Mouse (Mus musculus) MEL (cell line): ENCODE data around the gene Mylpf. TPM values are rescaled to one million over a fixed set of nuclear protein-coding genes. Genes with fewer than 3 reads are reported as not detected.

Source experiments
- DNase-seq: peaks from one replicate; pipeline ENCODE4 v3.0.0; 2011; ENCODE audit warnings: low read depth, low spot score
- H3K27ac ChIP-seq: 2 replicates; pipeline ENCODE4 v1.5.1; 2012; ENCODE audit warnings: low read depth, mild to moderate bottlenecking, control low read depth, low read length, moderate library complexity; ENCODE audit not compliant: control insufficient read depth
- H3K27me3 ChIP-seq, 2 experiments: fragments of 150-350 bp in 1 of 2; sonication (generic) in 1 of 2; 2 replicates each; pipeline ENCODE4 v1.6.1; 2012; ENCODE audit warnings: low read length in 2 of 2, mild to moderate bottlenecking in 2 of 2, improper control_type of control experiment in 1 of 2, moderate library complexity in 1 of 2; ENCODE audit not compliant: insufficient read depth in 2 of 2, control insufficient read depth in 1 of 2
- H3K36me3 ChIP-seq, 2 experiments: 2 replicates each; pipeline ENCODE4 v1.6.1; 2012 to 2014; ENCODE audit warnings: low read length in 2 of 2, improper control_type of control experiment in 1 of 2, inconsistent platforms in 1 of 2, mild to moderate bottlenecking in 1 of 2; ENCODE audit not compliant: insufficient read depth in 2 of 2, control insufficient read depth in 1 of 2
- H3K4me1 ChIP-seq, 2 experiments: fragments of 150-350 bp in 1 of 2; sonication (generic) in 1 of 2; 2 replicates each; pipeline ENCODE4 v1.6.1; 2012; ENCODE audit warnings: low read length in 2 of 2, improper control_type of control experiment in 1 of 2, mild to moderate bottlenecking in 1 of 2; ENCODE audit not compliant: insufficient read depth in 2 of 2, control insufficient read depth in 1 of 2
- H3K4me3 ChIP-seq, 2 experiments: fragments of 150-350 bp in 1 of 2; sonication (generic) in 1 of 2; 2 replicates each; pipeline ENCODE4 v1.5.1; 2012; ENCODE audit warnings: low read depth in 2 of 2, low read length in 2 of 2, mild to moderate bottlenecking in 2 of 2, moderate library complexity in 2 of 2, control low read depth in 1 of 2, improper control_type of control experiment in 1 of 2; ENCODE audit not compliant: control insufficient read depth in 1 of 2, insufficient read depth in 1 of 2
- H3K79me2 ChIP-seq: 2 replicates; pipeline ENCODE4 v1.6.1; 2012; ENCODE audit warnings: mild to moderate bottlenecking, low read length, moderate library complexity; ENCODE audit not compliant: control insufficient read depth, poor library complexity, insufficient read depth
- H3K9ac ChIP-seq: 2 replicates; pipeline ENCODE4 v1.6.1; 2012; ENCODE audit warnings: low read depth, mild to moderate bottlenecking, control low read depth, low read length, moderate library complexity; ENCODE audit not compliant: control insufficient read depth, poor library complexity, severe bottlenecking
- H3K9me3 ChIP-seq: fragments of 150-350 bp; sonication (generic); replicated peaks from 2 replicates; pipeline ENCODE4 v1.6.1; 2012; ENCODE audit warnings: mild to moderate bottlenecking, low read length, improper control_type of control experiment, moderate library complexity; ENCODE audit not compliant: insufficient read depth
- BHLHE40 ChIP-seq: IDR thresholded peaks from 2 replicates; pipeline ENCODE4 v1.6.1; 2012; ENCODE audit warnings: low read depth, mild to moderate bottlenecking, inconsistent platforms, low read length, improper control_type of control experiment, borderline replicate concordance
- CHD1 ChIP-seq: IDR thresholded peaks from 2 replicates; pipeline ENCODE4 v1.6.1; 2012; ENCODE audit warnings: low read depth, mild to moderate bottlenecking, inconsistent platforms, low read length, improper control_type of control experiment
- CHD2 ChIP-seq: IDR thresholded peaks from 2 replicates; pipeline ENCODE4 v1.6.1; 2011; ENCODE audit warnings: low read length, improper control_type of control experiment
- E2F4 ChIP-seq: IDR thresholded peaks from 2 replicates; pipeline ENCODE4 v1.6.1; 2011; ENCODE audit warnings: low read depth, low read length, improper control_type of control experiment, borderline replicate concordance
- ELF1 ChIP-seq: IDR thresholded peaks from 2 replicates; pipeline ENCODE4 v1.6.1; 2014; ENCODE audit warnings: low read depth, mild to moderate bottlenecking, inconsistent platforms, low read length, improper control_type of control experiment, moderate library complexity
- EP300 ChIP-seq, 2 experiments: IDR thresholded peaks; 2 replicates each; pipeline ENCODE4 v1.6.1; 2011; ENCODE audit warnings: improper control_type of control experiment in 2 of 2, low read length in 2 of 2, low read depth in 1 of 2, mild to moderate bottlenecking in 1 of 2
- GABPA ChIP-seq: IDR thresholded peaks from 2 replicates; pipeline ENCODE4 v1.6.1; 2012; ENCODE audit warnings: low read depth, mild to moderate bottlenecking, inconsistent platforms, low read length, improper control_type of control experiment, moderate library complexity
- JUND ChIP-seq: IDR thresholded peaks from 2 replicates; pipeline ENCODE4 v1.6.1; 2011; ENCODE audit warnings: low read depth, mild to moderate bottlenecking, improper control_type of control experiment, low read length
- KAT2A ChIP-seq: conservative IDR thresholded peaks from 2 replicates; pipeline ENCODE4 v1.6.1; 2012; ENCODE audit warnings: low read depth, low read length, improper control_type of control experiment, inconsistent platforms
- MAFK ChIP-seq: IDR thresholded peaks from 2 replicates; pipeline ENCODE4 v1.6.1; 2011; ENCODE audit warnings: low read depth, mild to moderate bottlenecking, low read length, improper control_type of control experiment, borderline replicate concordance
- MAX ChIP-seq: IDR thresholded peaks from 2 replicates; pipeline ENCODE4 v1.6.1; 2011; ENCODE audit warnings: low read length, improper control_type of control experiment
- MAZ ChIP-seq: IDR thresholded peaks from 2 replicates; pipeline ENCODE4 v1.6.1; 2012; ENCODE audit warnings: low read depth, mild to moderate bottlenecking, inconsistent platforms, low read length, improper control_type of control experiment
- MEF2A ChIP-seq: IDR thresholded peaks from 2 replicates; pipeline ENCODE4 v1.6.1; 2014; ENCODE audit warnings: low read depth, mild to moderate bottlenecking, inconsistent platforms, low read length, improper control_type of control experiment; ENCODE audit not compliant: poor library complexity, insufficient replicate concordance, severe bottlenecking; ENCODE audit errors: extremely low read depth
- MXI1 ChIP-seq: IDR thresholded peaks from 2 replicates; pipeline ENCODE4 v1.6.1; 2011; ENCODE audit warnings: mild to moderate bottlenecking, low read depth, low read length, improper control_type of control experiment
- MYB ChIP-seq: IDR thresholded peaks from 2 replicates; pipeline ENCODE4 v1.6.1; 2011; ENCODE audit warnings: mild to moderate bottlenecking, low read depth, low read length, improper control_type of control experiment
- MYC ChIP-seq: IDR thresholded peaks from 2 replicates; pipeline ENCODE4 v1.6.1; 2011; ENCODE audit warnings: low read depth, mild to moderate bottlenecking, low read length, improper control_type of control experiment, moderate library complexity
- NELFE ChIP-seq: IDR thresholded peaks from 2 replicates; pipeline ENCODE4 v1.6.1; 2011; ENCODE audit warnings: low read depth, low read length, improper control_type of control experiment
- NRF1 ChIP-seq: IDR thresholded peaks from 2 replicates; pipeline ENCODE4 v1.6.1; 2014; ENCODE audit warnings: low read depth, mild to moderate bottlenecking, inconsistent platforms, low read length, improper control_type of control experiment, moderate library complexity; ENCODE audit not compliant: poor library complexity, insufficient read depth, severe bottlenecking
- POLR2A ChIP-seq, 2 experiments: IDR thresholded peaks; 2 replicates each; pipeline ENCODE4 v1.6.1; 2011 to 2012; ENCODE audit warnings: low read length in 2 of 2, mild to moderate bottlenecking in 2 of 2, control low read depth in 1 of 2, improper control_type of control experiment in 1 of 2, low read depth in 1 of 2, moderate library complexity in 1 of 2; ENCODE audit not compliant: control insufficient read depth in 1 of 2, insufficient read depth in 1 of 2, poor library complexity in 1 of 2
- POLR2AphosphoS2 ChIP-seq: IDR thresholded peaks from 2 replicates; pipeline ENCODE4 v1.6.1; 2011; ENCODE audit warnings: low read length, improper control_type of control experiment
- POLR2AphosphoS5 ChIP-seq: IDR thresholded peaks from 2 replicates; pipeline ENCODE4 v1.6.1; 2012; ENCODE audit warnings: low read depth, borderline replicate concordance, mild to moderate bottlenecking, inconsistent platforms, low read length, moderate library complexity, mixed read lengths
- RAD21 ChIP-seq: IDR thresholded peaks from 2 replicates; pipeline ENCODE4 v1.6.1; 2011; ENCODE audit warnings: mild to moderate bottlenecking, low read depth, low read length, improper control_type of control experiment
- RCOR1 ChIP-seq: IDR thresholded peaks from 2 replicates; pipeline ENCODE4 v1.6.1; 2012; ENCODE audit warnings: low read depth, mild to moderate bottlenecking, inconsistent platforms, low read length, improper control_type of control experiment
- SIN3A ChIP-seq: IDR thresholded peaks from 2 replicates; pipeline ENCODE4 v1.6.1; 2012; ENCODE audit warnings: low read length, improper control_type of control experiment, inconsistent platforms
- SMC3 ChIP-seq: IDR thresholded peaks from 2 replicates; pipeline ENCODE4 v1.6.1; 2011; ENCODE audit warnings: low read depth, low read length, improper control_type of control experiment
- TAL1 ChIP-seq: IDR thresholded peaks from 2 replicates; pipeline ENCODE4 v1.6.1; 2012; ENCODE audit warnings: mild to moderate bottlenecking, inconsistent platforms, low read length, moderate library complexity, mixed read lengths
- TCF12 ChIP-seq: IDR thresholded peaks from 2 replicates; pipeline ENCODE4 v1.6.1; 2014; ENCODE audit warnings: low read depth, mild to moderate bottlenecking, inconsistent platforms, low read length, improper control_type of control experiment, moderate library complexity
- USF1 ChIP-seq: IDR thresholded peaks from 2 replicates; pipeline ENCODE4 v1.6.1; 2014; ENCODE audit warnings: low read depth, mild to moderate bottlenecking, inconsistent platforms, low read length, improper control_type of control experiment, moderate library complexity
- USF2 ChIP-seq, 2 experiments: IDR thresholded peaks; 2 replicates each; pipeline ENCODE4 v1.6.1; 2011 to 2012; ENCODE audit warnings: improper control_type of control experiment in 2 of 2, low read length in 2 of 2, borderline replicate concordance in 1 of 2, inconsistent platforms in 1 of 2, low read depth in 1 of 2, mild to moderate bottlenecking in 1 of 2; ENCODE audit not compliant: insufficient read depth in 1 of 2
- ZC3H11A ChIP-seq: IDR thresholded peaks from 2 replicates; pipeline ENCODE4 v1.6.1; 2012; ENCODE audit warnings: low read depth, mild to moderate bottlenecking, inconsistent platforms, low read length, improper control_type of control experiment
- ZKSCAN1 ChIP-seq: IDR thresholded peaks from 2 replicates; pipeline ENCODE4 v1.6.1; 2012; ENCODE audit warnings: low read depth, mild to moderate bottlenecking, inconsistent platforms, low read length, improper control_type of control experiment, moderate library complexity
- ZMIZ1 ChIP-seq: IDR thresholded peaks from 2 replicates; pipeline ENCODE4 v1.6.1; 2012; ENCODE audit warnings: low read depth, mild to moderate bottlenecking, inconsistent platforms, low read length, improper control_type of control experiment, moderate library complexity
- ZNF384 ChIP-seq: IDR thresholded peaks from 2 replicates; pipeline ENCODE4 v1.6.1; 2012; ENCODE audit warnings: low read depth, mild to moderate bottlenecking, inconsistent platforms, low read length, improper control_type of control experiment
- polyA plus RNA-seq, 2 experiments: library from polyadenylated mRNA; stranded (reverse) in 1 of 2; unstranded in 1 of 2; fragments of >175 nt in 1 of 2; fragments of >200 nt in 1 of 2; gene quantifications; 2 replicates each; pipeline versions ENCODE4 v1.2.1 to v1.2.4; 2012; ENCODE audit warnings: low replicate concordance in 2 of 2, low read depth in 1 of 2; ENCODE audit not compliant: insufficient read length in 2 of 2, insufficient read depth in 1 of 2, missing spikeins in 1 of 2
- total RNA-seq: library from RNA; depleted of rRNA; stranded (reverse); fragments of 300-350 nt; gene quantifications from 2 replicates; pipeline ENCODE4 v1.2.3, GENCODE M21; 2012

The Mylpf gene
- total and polyA plus RNA-seq, 3 experiments = 9.1 to 11.2 TPM; not detected in 1

- TF ChIP-seq GABPA (no peak), TCF12 (peak; percentile 97), CHD2 (no peak), ZMIZ1 (no peak), ZC3H11A (no peak), MAZ (no peak), SIN3A (peak; percentile 90), MAFK (no peak; the same call in 1 of the 2 replicates), MAX (no peak), POLR2AphosphoS2 (no peak), POLR2AphosphoS5 (no peak)
- TF ChIP-seq, all 39 proteins: peak for 15
Observed at GRCm38 (mm10) chr7:127183345-127183744, 25.3 kb upstream of the Mylpf start (continued).

GRCm38 (mm10) chr7:127183828-127184227 lies 24.9 kb upstream of the Mylpf start:
- Histone ChIP-seq H3K4me1 (peaks cover 36 to 45% of the 10 kb centered on the region in 2 experiments), H3K27me3 (no peaks in the 10 kb centered on the region), H3K9ac (peak overlapping the region; percentile 60), H3K36me3 (peaks cover 0 to 50% of the 10 kb centered on the region in 2 experiments; a peak in 2 of 4 replicates), H3K27ac (peak overlapping the region; percentile 92), H3K4me3 (peak overlapping the region; percentile 28 to 29), H3K79me2 (no peaks in the 10 kb centered on the region; the same call in 1 of the 2 replicates), H3K9me3 (no peaks in the 10 kb centered on the region)
- DNase-seq = peak; percentile 92
- TF ChIP-seq NELFE (no peak), ZKSCAN1 (no peak), MAX (peak; percentile 58; the same call in 1 of the 2 replicates), NRF1 (no peak), ZMIZ1 (no peak), MXI1 (peak; percentile 28; the same call in 1 of the 2 replicates), TAL1 (no peak), RAD21 (peak; percentile 36), JUND (no peak), MYB (no peak), RCOR1 (no peak; the same call in 1 of the 2 replicates), POLR2AphosphoS2 (no peak), MYC (no peak; the same call in 1 of the 2 replicates), TCF12 (peak; percentile 41), GABPA (no peak), POLR2A (IDR thresholded peaks at IDR 0.05; ENCODE audit: control insufficient read depth in 1 of 2, insufficient read depth in 1 of 2, low read depth in 1 of 2, low read length in 2 of 2, poor library complexity in 1 of 2) (peak in 1 of 2 experiments; percentile 27; a peak in 1 of 4 replicates), BHLHE40 (peak; percentile 26; the same call in 1 of the 2 replicates), ELF1 (peak; percentile 39; the same call in 1 of the 2 replicates), MAFK (no peak), SMC3 (peak; percentile 67), ZC3H11A (peak; percentile 45), ZNF384 (no peak; the same call in none of the 2 replicates), MEF2A (no peak), POLR2AphosphoS5 (no peak), USF1 (no peak), SIN3A (no peak; the same call in 1 of the 2 replicates), E2F4 (no peak), EP300 (IDR thresholded peaks at IDR 0.05; ENCODE audit: low read depth in 1 of 2, low read length in 2 of 2) (peak; percentile 18 to 60; a peak in 2 of 4 replicates), USF2 (IDR thresholded peaks at IDR 0.05; ENCODE audit: borderline replicate concordance in 1 of 2, insufficient read depth in 1 of 2, low read depth in 1 of 2, low read length in 2 of 2) (no peak), KAT2A (peak; percentile 40; the same call in 1 of the 2 replicates), CHD1 (0 out of 2 replicates have a peak, but pooled peaks have one; percentile 66)
